Mouse (Mus musculus): ENCODE data around the gene Hist1h2ad.

DNA sequence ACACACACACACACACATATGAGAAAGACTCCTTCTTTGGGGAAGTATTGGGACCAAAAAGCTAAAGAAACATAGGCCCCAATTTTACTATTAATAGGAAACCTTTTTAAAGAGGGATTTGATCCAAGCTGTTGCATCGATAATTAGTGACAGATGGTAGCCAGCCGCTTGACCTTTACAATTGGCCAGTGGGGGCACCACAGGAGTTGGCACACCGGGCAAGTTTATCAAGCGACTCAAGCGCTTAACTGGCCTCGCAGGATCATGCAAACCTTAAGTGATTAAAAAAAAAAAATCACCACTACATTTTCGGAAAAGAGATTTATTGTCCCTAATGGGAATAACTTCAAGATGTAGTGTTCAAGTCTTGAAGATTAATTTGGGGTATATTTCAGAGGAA lies 18.4 kb downstream of the Hist1h2ad start:
- TF ChIP-seq EP300 (IDR thresholded peaks at IDR 0.05) (no peak), CTCF (IDR thresholded peaks at IDR 0.05) (no peak)

Measured in lung, postnatal 0 days (tissue).